Mouse (Mus musculus): ENCODE results near the gene Fkbp8. TPM values are rescaled to one million over a fixed set of nuclear protein-coding genes. Genes with fewer than 3 reads are reported as not detected.

The Fkbp8 gene
- polyA plus RNA-seq, 1 experiment, result 623 TPM

GRCm38 (mm10) chr8:70529299-70529698, 1.8 kb downstream of the Fkbp8 start:
- 62% methylated on average over 5 of the region's 5 CpGs for WGBS
- Histone ChIP-seq H3K27ac (ENCODE audit: insufficient read depth, low read depth, low read length) (peak overlapping the region; percentile 83), H3K4me3 (ENCODE audit: low read depth, low read length) (0 out of 2 replicates have a peak overlapping the region, but pooled peaks have one; percentile 3), H3K27me3 (ENCODE audit: control insufficient read depth, insufficient read depth, low read length) (no peaks in the 10 kb centered on the region), H3K4me1 (ENCODE audit: control insufficient read depth, insufficient read depth, insufficient read length, low read length) (peaks cover 13% of the 10 kb centered on the region), H3K36me3 (ENCODE audit: control insufficient read depth, insufficient read depth, low read length) (peaks cover 35% of the 10 kb centered on the region)
- TF ChIP-seq CTCF (IDR thresholded peaks at IDR 0.05; ENCODE audit: extremely low read depth, insufficient read length, insufficient replicate concordance, low read depth, low read length) (no peak), POLR2A (IDR thresholded peaks at IDR 0.05; ENCODE audit: low read depth, low read length) (no peak)

- Histone ChIP-seq H3K4me1 (ENCODE audit: control insufficient read depth, insufficient read depth, insufficient read length, low read length) (peaks cover 13% of the 10 kb centered on the region), H3K4me3 (ENCODE audit: low read depth, low read length) (no peak overlapping the region), H3K27ac (ENCODE audit: insufficient read depth, low read depth, low read length) (peak overlapping the region; percentile 83), H3K27me3 (ENCODE audit: control insufficient read depth, insufficient read depth, low read length) (no peaks in the 10 kb centered on the region), H3K36me3 (ENCODE audit: control insufficient read depth, insufficient read depth, low read length) (peaks cover 40% of the 10 kb centered on the region)
- no peak for TF ChIP-seq POLR2A (IDR thresholded peaks at IDR 0.05; ENCODE audit: low read depth, low read length)
- TF ChIP-seq CTCF (IDR thresholded peaks at IDR 0.05; ENCODE audit: extremely low read depth, insufficient read length, insufficient replicate concordance, low read depth, low read length), result no peak
- 46% methylated on average over 3 of the region's 3 CpGs for WGBS
These were observed 2.2 kb downstream of the Fkbp8 start for GRCm38 (mm10) chr8:70529741-70530161.

- TF ChIP-seq CTCF (IDR thresholded peaks at IDR 0.05; ENCODE audit: extremely low read depth, insufficient read length, insufficient replicate concordance, low read depth, low read length), result no peak
- WGBS, result 83% methylated on average over 2 of the region's 2 CpGs
- Histone ChIP-seq H3K27me3 (ENCODE audit: control insufficient read depth, insufficient read depth, low read length) (no peaks in the 10 kb centered on the region), H3K36me3 (ENCODE audit: control insufficient read depth, insufficient read depth, low read length) (peaks cover 45% of the 10 kb centered on the region), H3K27ac (ENCODE audit: insufficient read depth, low read depth, low read length) (peak overlapping the region; percentile 55), H3K4me3 (ENCODE audit: low read depth, low read length) (no peak overlapping the region), H3K4me1 (ENCODE audit: control insufficient read depth, insufficient read depth, insufficient read length, low read length) (peaks cover 13% of the 10 kb centered on the region)
These were observed 2.8 kb downstream of the Fkbp8 start for GRCm38 (mm10) chr8:70530314-70530713.

GRCm38 (mm10) chr8:70534281-70534680, 6.8 kb downstream of the Fkbp8 start:
- no peak overlapping the region for H3K4me3 ChIP-seq (ENCODE audit: low read depth, low read length)
- no peak overlapping the region for H3K27ac ChIP-seq (ENCODE audit: insufficient read depth, low read depth, low read length)
- WGBS, result 91% methylated on average over 12 of the region's 12 CpGs
- H3K4me1 ChIP-seq (ENCODE audit: control insufficient read depth, insufficient read depth, insufficient read length, low read length), result peaks cover 8% of the 10 kb centered on the region
- H3K27me3 ChIP-seq (ENCODE audit: control insufficient read depth, insufficient read depth, low read length), result no peaks in the 10 kb centered on the region
- peaks cover 54% of the 10 kb centered on the region for H3K36me3 ChIP-seq (ENCODE audit: control insufficient read depth, insufficient read depth, low read length)
- TF ChIP-seq POLR2A (IDR thresholded peaks at IDR 0.05; ENCODE audit: low read depth, low read length) (no peak), CTCF (IDR thresholded peaks at IDR 0.05; ENCODE audit: extremely low read depth, insufficient read length, insufficient replicate concordance, low read depth, low read length) (no peak)

- no peaks in the 10 kb centered on the region for H3K27me3 ChIP-seq (ENCODE audit: control insufficient read depth, insufficient read depth, low read length)
- peaks cover 52% of the 10 kb centered on the region for H3K36me3 ChIP-seq (ENCODE audit: control insufficient read depth, insufficient read depth, low read length)
- no peak overlapping the region for H3K27ac ChIP-seq (ENCODE audit: insufficient read depth, low read depth, low read length)
- WGBS, result 85% methylated on average over 3 of the region's 3 CpGs
- no peak overlapping the region for H3K4me3 ChIP-seq (ENCODE audit: low read depth, low read length)
- peaks cover 5% of the 10 kb centered on the region; the same call in 1 of the 2 replicates for H3K4me1 ChIP-seq (ENCODE audit: control insufficient read depth, insufficient read depth, insufficient read length, low read length)
- no peak for TF ChIP-seq POLR2A (IDR thresholded peaks at IDR 0.05; ENCODE audit: low read depth, low read length)
- no peak for TF ChIP-seq CTCF (IDR thresholded peaks at IDR 0.05; ENCODE audit: extremely low read depth, insufficient read length, insufficient replicate concordance, low read depth, low read length)
These were observed 7.7 kb downstream of the Fkbp8 start for GRCm38 (mm10) chr8:70535221-70535620.

- peaks cover 48% of the 10 kb centered on the region for H3K36me3 ChIP-seq (ENCODE audit: control insufficient read depth, insufficient read depth, low read length)
- 99% methylated on average over 2 of the region's 2 CpGs for WGBS
These were observed 8.2 kb downstream of the Fkbp8 start for GRCm38 (mm10) chr8:70535701-70536100.

GRCm38 (mm10) chr8:70538024-70538579, 10.6 kb downstream of the Fkbp8 start:
- TF ChIP-seq POLR2A (IDR thresholded peaks at IDR 0.05; ENCODE audit: low read depth, low read length) (peak; percentile 61; the same call in 1 of the 2 replicates), CTCF (IDR thresholded peaks at IDR 0.05; ENCODE audit: extremely low read depth, insufficient read length, insufficient replicate concordance, low read depth, low read length) (no peak)
- no peaks in the 10 kb centered on the region for H3K27me3 ChIP-seq (ENCODE audit: control insufficient read depth, insufficient read depth, low read length)
- WGBS, result 7% methylated on average over 24 of the region's 24 CpGs
- H3K4me1 ChIP-seq (ENCODE audit: control insufficient read depth, insufficient read depth, insufficient read length, low read length), result peaks cover 10% of the 10 kb centered on the region; the same call in 1 of the 2 replicates
- H3K4me3 ChIP-seq (ENCODE audit: low read depth, low read length), result peak overlapping the region; percentile 69
- H3K36me3 ChIP-seq (ENCODE audit: control insufficient read depth, insufficient read depth, low read length), result peaks cover 25% of the 10 kb centered on the region
- peak overlapping the region; percentile 89 for H3K27ac ChIP-seq (ENCODE audit: insufficient read depth, low read depth, low read length)

More at GRCm38 (mm10) chr8:70535701-70536100, 8.2 kb downstream of the Fkbp8 start:
- no peak overlapping the region for H3K27ac ChIP-seq (ENCODE audit: insufficient read depth, low read depth, low read length)
- TF ChIP-seq CTCF (IDR thresholded peaks at IDR 0.05; ENCODE audit: extremely low read depth, insufficient read length, insufficient replicate concordance, low read depth, low read length) (no peak), POLR2A (IDR thresholded peaks at IDR 0.05; ENCODE audit: low read depth, low read length) (no peak)
- H3K4me1 ChIP-seq (ENCODE audit: control insufficient read depth, insufficient read depth, insufficient read length, low read length), result peaks cover 6% of the 10 kb centered on the region; the same call in 1 of the 2 replicates
- no peak overlapping the region for H3K4me3 ChIP-seq (ENCODE audit: low read depth, low read length)
- no peaks in the 10 kb centered on the region for H3K27me3 ChIP-seq (ENCODE audit: control insufficient read depth, insufficient read depth, low read length)

Measured in small intestine, adult 2 months (tissue).